Mouse (Mus musculus) intestine, postnatal 0 days (tissue): ENCODE measurements around the gene Gm4353. TPM values are rescaled to one million over a fixed set of nuclear protein-coding genes. Genes with fewer than 3 reads are reported as not detected.
"Not testable (repeated sequence)": the region's sequence is repeated elsewhere in the genome, so short reads cannot be mapped to it uniquely, and the experiment has no call there.

ENCODE experiments used
- ATAC-seq: fragments of 200-750 bp; cut with Nextera tagmentation; 2 replicates; pipeline ENCODE4 v1.8.0; 2017; ENCODE audit warnings: mild to moderate bottlenecking, moderate TSS enrichment, moderate library complexity
- H3K27ac ChIP-seq: fragments of 300-500 bp; sonication (generic); 2 replicates; pipeline ENCODE4 v1.5.1; 2014; ENCODE audit warnings: mild to moderate bottlenecking, low read depth, low read length, moderate library complexity
- H3K27me3 ChIP-seq: fragments of 300-500 bp; sonication (generic); replicated peaks from 2 replicates; pipeline ENCODE4 v1.6.1; 2014; ENCODE audit warnings: low read length, mixed read lengths; ENCODE audit not compliant: control insufficient read depth, insufficient read depth
- H3K36me3 ChIP-seq: fragments of 300-500 bp; sonication (generic); 2 replicates; pipeline ENCODE4 v1.6.1; 2014; ENCODE audit warnings: mild to moderate bottlenecking, moderate library complexity; ENCODE audit not compliant: control insufficient read depth, insufficient read depth
- H3K4me1 ChIP-seq: fragments of 300-500 bp; sonication (generic); replicated peaks from 2 replicates; pipeline ENCODE4 v1.6.1; 2014; ENCODE audit warnings: antibody characterized with exemption, low read length, mixed read lengths; ENCODE audit not compliant: control insufficient read depth, insufficient read depth
- H3K4me2 ChIP-seq: fragments of 300-500 bp; sonication (generic); replicated peaks from 2 replicates; pipeline ENCODE4 v1.6.1; 2014; ENCODE audit warnings: low read depth, mild to moderate bottlenecking, moderate library complexity
- H3K4me3 ChIP-seq: fragments of 300-500 bp; sonication (generic); 2 replicates; pipeline ENCODE4 v1.5.1; 2014; ENCODE audit warnings: low read depth, low read length
- H3K9ac ChIP-seq: fragments of 300-500 bp; sonication (generic); 2 replicates; pipeline ENCODE4 v1.6.1; 2014; ENCODE audit warnings: mild to moderate bottlenecking, low read depth, low read length
- H3K9me3 ChIP-seq: fragments of 300-500 bp; sonication (generic); 2 replicates; pipeline ENCODE4 v1.6.1; 2016; ENCODE audit warnings: mixed run types; ENCODE audit not compliant: control insufficient read depth
- CTCF ChIP-seq: sonication (generic); IDR thresholded peaks from 2 replicates; pipeline ENCODE4 v1.5.1; 2016; ENCODE audit warnings: low read depth, mild to moderate bottlenecking, control low read depth, antibody characterized with exemption, moderate library complexity
- WGBS: fragments of 180-500 bp; shearing (Covaris S2); extraction: QIAGEN DNeasy Blood & Tissue Kit; methylation state at CpG from one replicate; pipeline ENCODE4 v1.1.7; 2014; 5-methylcytosine and 5-hydroxymethylcytosine counted together
- polyA plus RNA-seq: library from polyadenylated mRNA; unstranded; fragments of >200 nt; fragmentation: Nextera tagmentation; extraction: Ambion mirVana; gene quantifications from 2 replicates; pipeline ENCODE4 v1.2.1, GENCODE M21; 2015

Gm4353 gene
- 0.13 and 0.30 TPM in 2 replicates for polyA plus RNA-seq

- H3K9me3 ChIP-seq, H3K9ac ChIP-seq, H3K4me1 ChIP-seq, ATAC-seq, H3K4me2 ChIP-seq, H3K4me3 ChIP-seq, H3K27ac ChIP-seq, H3K36me3 ChIP-seq, H3K27me3 ChIP-seq: not testable (repeated sequence)
- WGBS, result 98% methylated on average over 11 of the region's 11 CpGs
These were observed at the start of gene Gm4353 for GRCm38 (mm10) chr7:116084366-116084765. Gene Gm4353, minus strand, starts transcription at chr7:116084635.

GRCm38 (mm10) chr7:116132078-116132477, 47.6 kb upstream of the Gm4353 start:
- Histone ChIP-seq H3K4me3 (no peak overlapping the region), H3K36me3 (peaks cover 36% of the 10 kb centered on the region), H3K9me3 (no peaks in the 10 kb centered on the region), H3K4me1 (no peaks in the 10 kb centered on the region), H3K4me2 (no peak overlapping the region), H3K9ac (no peak overlapping the region), H3K27ac (no peak overlapping the region), H3K27me3 (no peaks in the 10 kb centered on the region)
- TF ChIP-seq CTCF, result peak; percentile 94
- 2% methylated on average over 5 of the region's 5 CpGs for WGBS
- no peak; the same call in 1 of the 2 replicates for ATAC-seq

GRCm38 (mm10) chr7:116131390-116131789, 47.0 kb upstream of the Gm4353 start:
- no peaks in the 10 kb centered on the region for H3K27me3 ChIP-seq
- no peaks in the 10 kb centered on the region for H3K4me1 ChIP-seq
- TF ChIP-seq CTCF, result peak; percentile 60
- peak overlapping the region; percentile 11; the same call in 1 of the 2 replicates for H3K9ac ChIP-seq
- H3K9me3 ChIP-seq, result no peaks in the 10 kb centered on the region
- peaks cover 36% of the 10 kb centered on the region for H3K36me3 ChIP-seq
- ATAC-seq, result no peak
- no peak overlapping the region for H3K4me2 ChIP-seq
- whole genome bisulfite sequencing, result 32% methylated on average over 4 of the region's 4 CpGs
- H3K4me3 ChIP-seq, result no peak overlapping the region
- no peak overlapping the region for H3K27ac ChIP-seq

- H3K27ac ChIP-seq, result no peak overlapping the region
- ATAC-seq, result no peak
- H3K36me3 ChIP-seq, result peaks cover 42% of the 10 kb centered on the region; the same call in 1 of the 2 replicates
- no peaks in the 10 kb centered on the region for H3K27me3 ChIP-seq
- TF ChIP-seq CTCF, result no peak
- H3K4me1 ChIP-seq, result no peaks in the 10 kb centered on the region
- WGBS, result 89% methylated on average over 10 of the region's 10 CpGs
- H3K4me2 ChIP-seq, result no peak overlapping the region
- H3K9me3 ChIP-seq, result no peaks in the 10 kb centered on the region
- H3K4me3 ChIP-seq, result no peak overlapping the region
- no peak overlapping the region for H3K9ac ChIP-seq
These were observed 44.9 kb upstream of the Gm4353 start for GRCm38 (mm10) chr7:116129374-116129773.

GRCm38 (mm10) chr7:116128286-116128685, 43.9 kb upstream of the Gm4353 start:
- Histone ChIP-seq H3K27ac (no peak overlapping the region), H3K9me3 (no peaks in the 10 kb centered on the region), H3K4me1 (no peaks in the 10 kb centered on the region), H3K4me2 (no peak overlapping the region), H3K27me3 (no peaks in the 10 kb centered on the region), H3K9ac (no peak overlapping the region), H3K36me3 (peaks cover 47% of the 10 kb centered on the region; the same call in 1 of the 2 replicates), H3K4me3 (no peak overlapping the region)
- ATAC-seq, result no peak
- no peak for TF ChIP-seq CTCF
- 92% methylated on average over 8 of the region's 8 CpGs for WGBS

- no peak overlapping the region for H3K4me3 ChIP-seq
- H3K9ac ChIP-seq, result no peak overlapping the region
- ATAC-seq, result no peak
- no peaks in the 10 kb centered on the region for H3K9me3 ChIP-seq
- no peak for TF ChIP-seq CTCF
- peaks cover 47% of the 10 kb centered on the region; the same call in 1 of the 2 replicates for H3K36me3 ChIP-seq
- H3K4me1 ChIP-seq, result no peaks in the 10 kb centered on the region
- no peak overlapping the region for H3K4me2 ChIP-seq
- 65% methylated on average over 2 of the region's 2 CpGs for WGBS
- no peak overlapping the region for H3K27ac ChIP-seq
- no peaks in the 10 kb centered on the region for H3K27me3 ChIP-seq
These were observed 42.6 kb upstream of the Gm4353 start for GRCm38 (mm10) chr7:116127052-116127451.

GRCm38 (mm10) chr7:116125671-116126070, 41.2 kb upstream of the Gm4353 start:
- Histone ChIP-seq H3K4me3 (no peak overlapping the region), H3K27ac (no peak overlapping the region), H3K9me3 (no peaks in the 10 kb centered on the region), H3K9ac (no peak overlapping the region), H3K27me3 (no peaks in the 10 kb centered on the region), H3K4me2 (no peak overlapping the region), H3K36me3 (peaks cover 47% of the 10 kb centered on the region; the same call in 1 of the 2 replicates), H3K4me1 (no peaks in the 10 kb centered on the region)
- ATAC-seq, result no peak
- TF ChIP-seq CTCF, result no peak
- 75% methylated on average over 7 of the region's 7 CpGs for WGBS
